Mouse (Mus musculus): ENCODE data around the gene Crispld2. TPM values are rescaled to one million over a fixed set of nuclear protein-coding genes. Genes with fewer than 3 reads are reported as not detected.

Crispld2 gene
- total and polyA plus RNA-seq, 2 experiments from 2014 or later: 2.6 to 15.5 TPM

- Histone ChIP-seq H3K27me3 (ENCODE audit: control insufficient read depth, insufficient read depth, low read length) (no peaks in the 10 kb centered on the region), H3K36me3 (replicated peaks; ENCODE audit: control insufficient read depth, insufficient read depth, low read length) (no peaks in the 10 kb centered on the region), H3K9me3 (replicated peaks; ENCODE audit: control insufficient read depth, low read length) (no peaks in the 10 kb centered on the region), H3K4me2 (ENCODE audit: low read depth, low read length) (no peak overlapping the region), H3K4me1 (ENCODE audit: control insufficient read depth, insufficient read depth) (peaks cover 9% of the 10 kb centered on the region), H3K4me3 (ENCODE audit: low read depth, low read length) (no peak overlapping the region), H3K9ac (replicated peaks; ENCODE audit: low read depth, low read length) (no peak overlapping the region), H3K27ac (ENCODE audit: low read depth) (no peak overlapping the region)
- TF ChIP-seq EP300 (IDR thresholded peaks at IDR 0.05; ENCODE audit: low read depth) (no peak), CTCF (IDR thresholded peaks at IDR 0.05; ENCODE audit: low read depth) (peak; percentile 35)
- ATAC-seq (ENCODE audit: insufficient read depth, low read depth): no peak
- DNase-seq (ENCODE audit: low spot score): no peak
Measured at GRCm38 (mm10) chr8:119984085-119984484, 8.2 kb upstream of the Crispld2 start.

GRCm38 (mm10) chr8:119986174-119986573 is 6.1 kb upstream of the Crispld2 start:
- WGBS: 57% methylated on average over 5 of the region's 5 CpGs
- Histone ChIP-seq H3K9ac (replicated peaks; ENCODE audit: low read depth, low read length) (no peak overlapping the region), H3K4me3 (ENCODE audit: low read depth, low read length) (no peak overlapping the region), H3K4me1 (ENCODE audit: control insufficient read depth, insufficient read depth) (peaks cover 9% of the 10 kb centered on the region), H3K36me3 (replicated peaks; ENCODE audit: control insufficient read depth, insufficient read depth, low read length) (no peaks in the 10 kb centered on the region), H3K27me3 (ENCODE audit: control insufficient read depth, insufficient read depth, low read length) (peaks cover 3% of the 10 kb centered on the region; the same call in 1 of the 2 replicates), H3K27ac (ENCODE audit: low read depth) (no peak overlapping the region), H3K9me3 (replicated peaks; ENCODE audit: control insufficient read depth, low read length) (no peaks in the 10 kb centered on the region), H3K4me2 (ENCODE audit: low read depth, low read length) (no peak overlapping the region)
- DNase-seq (ENCODE audit: low spot score) (no peak), ATAC-seq (ENCODE audit: insufficient read depth, low read depth) (no peak)
- no peak for TF ChIP-seq CTCF (IDR thresholded peaks at IDR 0.05; ENCODE audit: low read depth)
- no peak for TF ChIP-seq EP300 (IDR thresholded peaks at IDR 0.05; ENCODE audit: low read depth)

- H3K4me3 ChIP-seq (ENCODE audit: low read depth, low read length): no peak overlapping the region; the same call in 1 of the 2 replicates
- H3K36me3 ChIP-seq (replicated peaks; ENCODE audit: control insufficient read depth, insufficient read depth, low read length): no peaks in the 10 kb centered on the region
- TF ChIP-seq CTCF (IDR thresholded peaks at IDR 0.05; ENCODE audit: low read depth) (no peak), EP300 (IDR thresholded peaks at IDR 0.05; ENCODE audit: low read depth) (no peak)
- H3K4me1 ChIP-seq (ENCODE audit: control insufficient read depth, insufficient read depth): peaks cover 9% of the 10 kb centered on the region
- peak; percentile 72 for DNase-seq (ENCODE audit: low spot score)
- H3K4me2 ChIP-seq (ENCODE audit: low read depth, low read length): peak overlapping the region; percentile 44
- peaks cover 22% of the 10 kb centered on the region for H3K27me3 ChIP-seq (ENCODE audit: control insufficient read depth, insufficient read depth, low read length)
- WGBS: 21% methylated on average over 15 of the region's 15 CpGs
- H3K9ac ChIP-seq (replicated peaks; ENCODE audit: low read depth, low read length): no peak overlapping the region
- H3K9me3 ChIP-seq (replicated peaks; ENCODE audit: control insufficient read depth, low read length): no peaks in the 10 kb centered on the region
- peak; percentile 84 for ATAC-seq (ENCODE audit: insufficient read depth, low read depth)
- no peak overlapping the region for H3K27ac ChIP-seq (ENCODE audit: low read depth)
Measured at GRCm38 (mm10) chr8:119988087-119988486, 4.2 kb upstream of the Crispld2 start.

DNA sequence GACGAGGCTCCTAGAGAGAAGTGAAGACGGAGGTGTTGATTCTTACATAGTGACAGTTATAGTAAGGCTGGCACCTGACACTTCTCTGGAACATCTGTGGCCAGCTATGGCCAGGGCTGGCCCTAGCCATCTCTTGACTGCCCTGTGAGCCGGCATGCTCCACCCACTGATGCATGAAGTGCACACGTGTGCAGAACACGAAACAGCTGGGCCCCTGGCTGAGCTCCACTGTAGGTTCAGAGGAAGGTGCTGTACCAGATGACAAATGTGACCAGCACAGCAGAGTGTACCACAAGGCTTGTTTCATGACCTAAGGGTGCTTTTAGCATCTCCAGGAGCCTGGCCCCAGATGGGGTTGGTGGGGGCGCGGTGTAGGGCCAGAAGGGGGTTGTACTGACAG is 1.9 kb downstream of the Crispld2 start:
- H3K27ac ChIP-seq (ENCODE audit: low read depth): no peak overlapping the region

GRCm38 (mm10) chr8:119994556-119994955 is 2.3 kb downstream of the Crispld2 start:
- DNase-seq (ENCODE audit: low spot score) (no peak), ATAC-seq (ENCODE audit: insufficient read depth, low read depth) (no peak)
- Histone ChIP-seq H3K4me1 (ENCODE audit: control insufficient read depth, insufficient read depth) (no peaks in the 10 kb centered on the region), H3K36me3 (replicated peaks; ENCODE audit: control insufficient read depth, insufficient read depth, low read length) (no peaks in the 10 kb centered on the region), H3K9me3 (replicated peaks; ENCODE audit: control insufficient read depth, low read length) (no peaks in the 10 kb centered on the region), H3K9ac (replicated peaks; ENCODE audit: low read depth, low read length) (no peak overlapping the region), H3K27ac (ENCODE audit: low read depth) (no peak overlapping the region), H3K27me3 (ENCODE audit: control insufficient read depth, insufficient read depth, low read length) (peaks cover 41% of the 10 kb centered on the region), H3K4me3 (ENCODE audit: low read depth, low read length) (no peak overlapping the region), H3K4me2 (ENCODE audit: low read depth, low read length) (no peak overlapping the region)
- 46% methylated on average over 6 of the region's 6 CpGs for WGBS
- no peak for TF ChIP-seq EP300 (IDR thresholded peaks at IDR 0.05; ENCODE audit: low read depth)
- no peak for TF ChIP-seq CTCF (IDR thresholded peaks at IDR 0.05; ENCODE audit: low read depth)

More for the DNA sequence above, 1.9 kb downstream of the Crispld2 start:
- Histone ChIP-seq H3K9me3 (replicated peaks; ENCODE audit: control insufficient read depth, low read length) (no peaks in the 10 kb centered on the region), H3K36me3 (replicated peaks; ENCODE audit: control insufficient read depth, insufficient read depth, low read length) (no peaks in the 10 kb centered on the region), H3K4me3 (ENCODE audit: low read depth, low read length) (no peak overlapping the region), H3K4me2 (ENCODE audit: low read depth, low read length) (no peak overlapping the region), H3K9ac (replicated peaks; ENCODE audit: low read depth, low read length) (no peak overlapping the region), H3K4me1 (ENCODE audit: control insufficient read depth, insufficient read depth) (no peaks in the 10 kb centered on the region), H3K27me3 (ENCODE audit: control insufficient read depth, insufficient read depth, low read length) (peaks cover 41% of the 10 kb centered on the region)
- WGBS: 68% methylated on average over 7 of the region's 7 CpGs
- TF ChIP-seq CTCF (IDR thresholded peaks at IDR 0.05; ENCODE audit: low read depth) (no peak), EP300 (IDR thresholded peaks at IDR 0.05; ENCODE audit: low read depth) (no peak)
- DNase-seq (ENCODE audit: low spot score): no peak
- ATAC-seq (ENCODE audit: insufficient read depth, low read depth): no peak

- Histone ChIP-seq H3K27me3 (ENCODE audit: control insufficient read depth, insufficient read depth, low read length) (peaks cover 28% of the 10 kb centered on the region), H3K4me1 (ENCODE audit: control insufficient read depth, insufficient read depth) (no peaks in the 10 kb centered on the region), H3K27ac (ENCODE audit: low read depth) (no peak overlapping the region), H3K4me3 (ENCODE audit: low read depth, low read length) (no peak overlapping the region), H3K36me3 (replicated peaks; ENCODE audit: control insufficient read depth, insufficient read depth, low read length) (no peaks in the 10 kb centered on the region), H3K4me2 (ENCODE audit: low read depth, low read length) (no peak overlapping the region), H3K9me3 (replicated peaks; ENCODE audit: control insufficient read depth, low read length) (no peaks in the 10 kb centered on the region), H3K9ac (replicated peaks; ENCODE audit: low read depth, low read length) (no peak overlapping the region)
- ATAC-seq (ENCODE audit: insufficient read depth, low read depth) (no peak), DNase-seq (ENCODE audit: low spot score) (no peak)
- TF ChIP-seq EP300 (IDR thresholded peaks at IDR 0.05; ENCODE audit: low read depth) (no peak), CTCF (IDR thresholded peaks at IDR 0.05; ENCODE audit: low read depth) (no peak)
- WGBS: 80% methylated on average over 4 of the region's 4 CpGs
Measured at GRCm38 (mm10) chr8:119997266-119997665, 5.0 kb downstream of the Crispld2 start.

Measured in heart, postnatal 0 days (tissue).